Mouse (Mus musculus) cerebellum, adult 2 months (tissue): ENCODE results near the gene Gk. TPM values are rescaled to one million over a fixed set of nuclear protein-coding genes. Genes with fewer than 3 reads are reported as not detected.

Source experiments
- DNase-seq, 2 experiments: peaks; one replicate each; pipeline ENCODE4 v3.0.0; 2021
- H3K27ac ChIP-seq: fragments of 200-500 bp; 2 replicates; pipeline ENCODE4 v1.5.1; 2012; ENCODE audit warnings: low read length, control low read depth, inconsistent platforms; ENCODE audit not compliant: insufficient read depth
- H3K27me3 ChIP-seq: fragments of 200-500 bp; 2 replicates; pipeline ENCODE4 v1.6.1; 2012; ENCODE audit warnings: inconsistent platforms, mild to moderate bottlenecking, low read length, moderate library complexity; ENCODE audit not compliant: control insufficient read depth, insufficient read depth
- H3K4me1 ChIP-seq: fragments of 200-500 bp; 2 replicates; pipeline ENCODE4 v1.6.1; 2011; ENCODE audit warnings: low read length; ENCODE audit not compliant: control insufficient read depth, insufficient read depth
- H3K4me3 ChIP-seq: fragments of 200-500 bp; replicated peaks from 2 replicates; pipeline ENCODE3; 2011; ENCODE audit warnings: mild to moderate bottlenecking, low read depth, low read length, control low read depth; ENCODE audit not compliant: insufficient read depth
- CTCF ChIP-seq: fragments of 200-500 bp; IDR thresholded peaks from 2 replicates; pipeline ENCODE4 v1.5.1; 2011; ENCODE audit warnings: low read depth, mild to moderate bottlenecking, control low read depth, low read length, moderate library complexity, borderline replicate concordance; ENCODE audit not compliant: insufficient read depth
- POLR2A ChIP-seq: fragments of 200-500 bp; IDR thresholded peaks from 2 replicates; pipeline ENCODE4 v1.6.1; 2011; ENCODE audit warnings: low read length, control low read depth, borderline replicate concordance; ENCODE audit not compliant: insufficient read depth
- WGBS: fragments of 180-500 bp; shearing (Covaris S2); methylation state at CpG from one replicate; pipeline ENCODE4 v1.1.7; 2018; 5-methylcytosine and 5-hydroxymethylcytosine counted together
- polyA plus RNA-seq: library from polyadenylated mRNA; depleted of rRNA; stranded (reverse); fragments of >200 nt; gene quantifications from 2 replicates; pipeline ENCODE4 v1.2.3, GENCODE M21; 2012; rRNA removed

The Gk gene
- polyA plus RNA-seq, 1 experiment = 15.6 TPM

DNA sequence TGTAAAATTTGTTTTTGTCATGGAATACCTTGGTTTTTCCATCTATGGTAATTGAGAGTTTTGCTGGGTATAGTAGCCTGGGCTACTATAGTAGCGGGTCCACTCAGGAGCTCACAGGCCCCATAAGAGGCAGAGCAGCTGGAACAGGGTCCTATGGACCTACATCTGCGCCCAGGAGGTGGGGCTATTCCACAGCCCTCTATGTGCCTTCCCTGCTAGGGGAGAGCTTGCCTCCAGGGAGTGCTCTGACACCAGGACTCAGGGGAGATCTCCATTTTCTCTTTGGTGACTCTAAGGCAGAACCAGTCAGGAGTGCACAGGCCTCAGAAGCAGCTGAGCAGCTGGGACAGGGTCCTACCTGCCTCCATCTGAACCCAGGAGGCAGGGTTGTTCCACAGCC is 92.9 kb downstream of the Gk start:
- H3K27ac ChIP-seq = no peak overlapping the region
- no peaks in the 10 kb centered on the region for H3K27me3 ChIP-seq
- H3K4me1 ChIP-seq = no peaks in the 10 kb centered on the region
- TF ChIP-seq CTCF = no peak
- TF ChIP-seq POLR2A = no peak
- DNase-seq = no peak
- H3K4me3 ChIP-seq = no peak overlapping the region
- 79% methylated on average over 2 of the region's 2 CpGs for WGBS

DNA sequence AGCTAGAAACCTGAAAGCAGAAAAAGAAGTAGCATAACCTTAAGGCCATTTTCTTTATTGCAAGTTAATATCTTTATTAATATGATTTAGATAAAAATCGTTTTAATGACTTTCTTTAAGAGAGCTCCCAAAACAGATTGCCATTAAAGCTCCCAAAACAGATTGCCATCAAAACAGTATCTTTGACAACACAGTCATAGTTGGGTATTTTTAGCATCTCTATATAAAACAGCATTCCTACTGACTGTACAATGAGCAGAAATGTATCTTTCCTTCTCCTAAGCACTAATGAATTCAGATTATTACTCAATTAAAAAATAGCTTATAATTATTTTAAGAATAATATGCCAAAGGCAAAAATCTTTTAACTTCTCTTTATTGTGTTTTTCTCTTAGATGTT is 94.5 kb downstream of the Gk start:
- 76% methylated on average over 1 of the region's 1 CpGs for WGBS

DNA sequence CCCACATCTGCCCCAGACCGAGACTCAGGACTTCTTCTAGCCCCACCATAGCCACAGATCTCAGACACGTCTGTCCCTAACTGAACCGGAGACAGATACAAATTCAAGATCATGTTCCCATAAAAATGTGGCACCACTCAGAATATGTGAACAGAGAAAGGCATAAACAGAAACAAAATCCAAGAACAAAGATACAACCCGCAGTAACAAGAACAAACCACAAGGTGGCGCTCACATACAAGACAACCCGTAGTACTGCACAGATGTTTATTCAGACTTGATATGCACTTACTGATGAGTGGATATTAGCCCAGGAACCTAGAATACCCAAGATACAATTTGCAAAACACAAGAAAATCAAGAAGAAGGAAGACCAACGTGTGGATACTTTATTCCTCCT is 99.8 kb downstream of the Gk start:
- TF ChIP-seq CTCF (peak; percentile 46; the same call in 1 of the 2 replicates), POLR2A (no peak)
- no peaks in the 10 kb centered on the region for H3K27me3 ChIP-seq
- H3K27ac ChIP-seq = no peak overlapping the region
- peak; percentile 10 to 26 for DNase-seq
- H3K4me1 ChIP-seq = no peaks in the 10 kb centered on the region
- no peak overlapping the region for H3K4me3 ChIP-seq
- 14% methylated on average over 7 of the region's 7 CpGs for WGBS

More for the DNA sequence above, 94.5 kb downstream of the Gk start:
- H3K4me1 ChIP-seq = no peaks in the 10 kb centered on the region
- no peak for DNase-seq
- no peak for TF ChIP-seq CTCF
- no peak for TF ChIP-seq POLR2A
- H3K4me3 ChIP-seq = no peak overlapping the region
- no peaks in the 10 kb centered on the region for H3K27me3 ChIP-seq
- H3K27ac ChIP-seq = no peak overlapping the region

Other genes with a start within 250 kb of the Gk start
- 9.0 and 9.4 TPM in 2 replicates for gene Tab3, start 202.8 kb downstream of the Gk start, polyA plus RNA-seq
- 0.05 and 0.08 TPM in 2 replicates for gene 5430427O19Rik, start 93.5 kb upstream of the Gk start, polyA plus RNA-seq